19 mouse cellular contexts compared by ENCODE assay signal in genomic region chr5:25628504-25628903, GRCm38 (mm10).
"Had no signal": no experiment of that assay in that cellular context is flagged by ENCODE, and none has a peak within 500 bp of the region (broad histone marks: within the 10 kb centered on the region; RNA-seq: fewer than 3 reads in every experiment).

No protein-coding gene starts in this region.

- H3K4me3 ChIP-seq: limb, embryonic 10.5 days; limb, embryonic 13.5 days; liver, embryonic 12.5 days; liver, embryonic 15.5 days; lung, embryonic 15.5 days; midbrain, embryonic 13.5 days; myocyte; neural tube, embryonic 13.5 days had no signal

- H3K36me3 ChIP-seq: limb, embryonic 10.5 days; limb, embryonic 13.5 days; liver, embryonic 12.5 days; liver, embryonic 15.5 days; lung, embryonic 15.5 days; midbrain, embryonic 13.5 days; neural tube, embryonic 13.5 days had no signal

- ATAC-seq: liver, embryonic 12.5 days; midbrain, embryonic 13.5 days; midbrain, embryonic 16.5 days had no signal

- H3K9ac ChIP-seq: limb, embryonic 13.5 days; liver, embryonic 12.5 days; liver, embryonic 15.5 days; lung, embryonic 15.5 days; midbrain, embryonic 13.5 days; neural tube, embryonic 13.5 days had no signal

- H3K27ac ChIP-seq: limb, embryonic 10.5 days; limb, embryonic 13.5 days; liver, embryonic 12.5 days; liver, embryonic 15.5 days; lung, embryonic 15.5 days; midbrain, embryonic 13.5 days; neural tube, embryonic 13.5 days had no signal

- H3K27me3 ChIP-seq: limb, embryonic 13.5 days; liver, embryonic 12.5 days; liver, embryonic 15.5 days; lung, embryonic 15.5 days; midbrain, embryonic 13.5 days; neural tube, embryonic 13.5 days had no signal

- H3K9me3 ChIP-seq: limb, embryonic 10.5 days; liver, embryonic 15.5 days; lung, embryonic 15.5 days; midbrain, embryonic 13.5 days; neural tube, embryonic 13.5 days had no signal

- DNase-seq: kidney, adult 8-10 months; kidney, postnatal 14 days; kidney, postnatal 4 days; liver; lung, adult 18-20 months; lung, postnatal 10 days; lung, postnatal 4 days; thymus, adult 2 months; thymus, postnatal 14 days; thymus, postnatal 4 days had no signal

- H3K4me1 ChIP-seq: limb, embryonic 10.5 days; limb, embryonic 13.5 days; liver, embryonic 12.5 days; liver, embryonic 15.5 days; lung, embryonic 15.5 days; midbrain, embryonic 13.5 days had no signal

- H3K4me2 ChIP-seq: limb, embryonic 13.5 days; liver, embryonic 12.5 days; liver, embryonic 15.5 days; lung, embryonic 15.5 days; midbrain, embryonic 13.5 days; neural tube, embryonic 13.5 days had no signal
